Mouse (Mus musculus) CH12.LX (cell line): ENCODE measurements at regions not wholly inside any gene's neighbourhood (a gene's known extent, or its start where the extent isn't known, plus 50 kb on each side); places are given as distances from the start of the nearest gene placed in this dataset.
"Not testable (repeated sequence)": the region's sequence is repeated elsewhere in the genome, so short reads cannot be mapped to it uniquely, and the experiment has no call there.

Source experiments
- DNase-seq: peaks from one replicate; pipeline ENCODE4 v3.0.0-alpha.2; 2013; ENCODE audit errors: extremely low read depth
- H3K27ac ChIP-seq: 2 replicates; pipeline ENCODE4 v1.5.1; 2012; ENCODE audit warnings: low read depth, mild to moderate bottlenecking, control low read depth, moderate library complexity; ENCODE audit not compliant: insufficient read depth
- H3K27me3 ChIP-seq: replicated peaks from 2 replicates; pipeline ENCODE3; 2012; ENCODE audit warnings: inconsistent platforms
- H3K36me3 ChIP-seq, 2 experiments: replicated peaks in 1 of 2; 2 replicates each; pipeline versions ENCODE3 to v1.6.1; 2012; ENCODE audit warnings: inconsistent platforms in 1 of 2, low read length in 1 of 2, mild to moderate bottlenecking in 1 of 2, mixed read lengths in 1 of 2, moderate library complexity in 1 of 2; ENCODE audit not compliant: control insufficient read depth in 1 of 2, insufficient read depth in 1 of 2
- H3K4me1 ChIP-seq, 2 experiments: 2 replicates each; pipeline ENCODE4 v1.6.1; 2012; ENCODE audit warnings: inconsistent platforms in 1 of 2, moderate library complexity in 1 of 2; ENCODE audit not compliant: insufficient read depth in 2 of 2, control insufficient read depth in 1 of 2
- H3K4me2 ChIP-seq: 2 replicates; pipeline ENCODE4 v1.6.1; 2012; ENCODE audit warnings: low read depth, mild to moderate bottlenecking, control low read depth; ENCODE audit not compliant: poor library complexity, insufficient read depth, severe bottlenecking
- H3K4me3 ChIP-seq, 3 experiments: fragments of 150-350 bp in 1 of 3; sonication (generic) in 1 of 3; replicated peaks in 1 of 3; 2 replicates each; pipeline versions ENCODE3 to v1.5.1; 2011 to 2012; ENCODE audit warnings: low read depth in 2 of 3, low read length in 2 of 3, mild to moderate bottlenecking in 2 of 3, moderate library complexity in 2 of 3, control low read depth in 1 of 3, improper control_type of control experiment in 1 of 3, inconsistent platforms in 1 of 3, mixed read lengths in 1 of 3; ENCODE audit not compliant: poor library complexity in 1 of 3
- H3K79me2 ChIP-seq: replicated peaks from 2 replicates; pipeline ENCODE4 v1.6.1; 2012; ENCODE audit warnings: mild to moderate bottlenecking, moderate library complexity; ENCODE audit not compliant: control insufficient read depth, poor library complexity, insufficient read depth, severe bottlenecking; ENCODE audit errors: extremely low read depth
- H3K9ac ChIP-seq: 2 replicates; pipeline ENCODE4 v1.6.1; 2012; ENCODE audit warnings: low read depth, mild to moderate bottlenecking, control low read depth, moderate library complexity; ENCODE audit not compliant: insufficient read depth
- H3K9me3 ChIP-seq: replicated peaks from 2 replicates; pipeline ENCODE3; 2012; ENCODE audit warnings: low read length, inconsistent platforms, mixed read lengths
- BHLHE40 ChIP-seq: IDR thresholded peaks from 2 replicates; pipeline ENCODE4 v1.6.1; 2011; ENCODE audit warnings: mild to moderate bottlenecking, low read depth, low read length, improper control_type of control experiment
- E2F4 ChIP-seq: IDR thresholded peaks from 2 replicates; pipeline ENCODE4 v1.6.1; 2011; ENCODE audit warnings: low read depth, low read length, improper control_type of control experiment; ENCODE audit not compliant: insufficient replicate concordance
- JUND ChIP-seq: conservative IDR thresholded peaks from 2 replicates; pipeline ENCODE4 v1.6.1; 2011; ENCODE audit warnings: low read depth, low read length, improper control_type of control experiment
- MYC ChIP-seq: IDR thresholded peaks from 2 replicates; pipeline ENCODE4 v1.6.1; 2011; ENCODE audit warnings: low read depth, mild to moderate bottlenecking, improper control_type of control experiment, low read length
- SIN3A ChIP-seq: IDR thresholded peaks from 2 replicates; pipeline ENCODE4 v1.6.1; 2012; ENCODE audit warnings: low read length, improper control_type of control experiment, inconsistent platforms
- TCF12 ChIP-seq: IDR thresholded peaks from 2 replicates; pipeline ENCODE4 v1.6.1; 2014; ENCODE audit warnings: low read depth, mild to moderate bottlenecking, inconsistent platforms, low read length, improper control_type of control experiment
- UBTF ChIP-seq: IDR thresholded peaks from 2 replicates; pipeline ENCODE4 v1.6.1; 2012; ENCODE audit warnings: low read depth, mild to moderate bottlenecking, inconsistent platforms, low read length, improper control_type of control experiment, moderate library complexity
- dilution Hi-C: fragments of 300-500 bp; cut with MboI; formaldehyde crosslinking; loops from 2 replicates; pipeline ENCODE4 v1.14.3; 2020; ENCODE audit warnings: low sequenced_read_pairs; ENCODE audit not compliant: extremely low pct_unique_long_range_greater_than_20kb, extremely low pct_ligation_motif_present
- in situ Hi-C: fragments of 300-500 bp; cut with MboI; formaldehyde crosslinking; loops from 3 replicates; pipeline ENCODE4 v1.14.3; 2019; ENCODE audit warnings: low sequenced_read_pairs, low pct_ligation_motif_present, low pct_unique_long_range_greater_than_20kb, mixed read lengths

DNA sequence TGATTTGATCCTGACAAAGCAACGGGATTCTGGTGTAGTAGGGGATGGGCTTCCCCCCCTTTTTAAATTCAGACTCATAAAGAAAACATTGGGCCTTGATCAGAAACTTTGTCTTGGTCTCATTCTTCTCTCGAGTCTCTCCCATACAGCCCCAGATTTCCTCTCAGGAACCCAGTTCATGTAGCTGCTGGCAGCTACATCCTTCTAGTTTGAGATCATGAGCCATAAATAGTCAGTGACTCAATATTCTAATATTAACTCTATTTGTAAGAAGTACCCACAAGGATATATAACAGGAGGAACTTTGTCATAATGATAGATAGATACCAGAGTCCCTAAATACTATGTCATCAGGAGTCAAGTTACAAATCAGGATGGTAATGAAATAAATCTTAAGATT, 79.3 kb upstream of the Crygf start:
- Histone ChIP-seq H3K4me1 (no peaks in the 10 kb centered on the region), H3K9ac (no peak overlapping the region), H3K4me2 (no peak overlapping the region), H3K9me3 (no peaks in the 10 kb centered on the region), H3K79me2 (no peaks in the 10 kb centered on the region), H3K27ac (no peak overlapping the region), H3K4me3 (no peak overlapping the region), H3K27me3 (no peaks in the 10 kb centered on the region), H3K36me3 (no peaks in the 10 kb centered on the region)
- dilution Hi-C loops, result no loop called here
- TF ChIP-seq SIN3A (no peak), MYC (no peak), UBTF (no peak), TCF12 (no peak), JUND (no peak), E2F4 (no peak), BHLHE40 (no peak)
- in situ Hi-C loops, result no loop called here
- DNase-seq, result peak; percentile 20

DNA sequence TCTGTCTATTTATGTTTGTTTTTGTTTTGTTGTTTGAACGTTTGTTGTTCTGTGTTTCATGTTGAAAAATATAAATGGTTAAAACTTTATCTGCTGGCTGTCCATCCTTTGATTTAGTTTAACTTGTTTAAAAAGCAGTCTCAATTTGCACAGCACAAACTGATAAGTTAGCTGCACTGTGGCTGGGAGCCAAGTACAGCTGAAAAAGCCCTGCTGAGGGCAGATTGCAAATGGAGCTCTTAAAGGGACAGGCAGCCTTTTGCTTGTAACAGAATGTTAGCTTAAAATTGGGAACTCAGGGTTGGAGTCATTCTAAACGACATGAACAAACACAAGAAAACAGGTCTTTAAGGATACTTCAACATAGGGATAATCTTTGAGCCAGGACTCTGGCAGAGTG, 52.6 kb upstream of the Crygf start:
- H3K4me3 ChIP-seq, dilution Hi-C loops, DNase-seq, H3K9me3 ChIP-seq, H3K79me2 ChIP-seq, in situ Hi-C loops, H3K4me1 ChIP-seq, H3K27me3 ChIP-seq, H3K9ac ChIP-seq, H3K4me2 ChIP-seq, H3K36me3 ChIP-seq, H3K27ac ChIP-seq: not testable (repeated sequence)
